Mouse (Mus musculus): ENCODE data around the gene Prpf39. TPM values are rescaled to one million over a fixed set of nuclear protein-coding genes. Genes with fewer than 3 reads are reported as not detected.

The Prpf39 gene
- polyA plus RNA-seq, 1 experiment from 2014 or later, result 71.8 TPM

DNA sequence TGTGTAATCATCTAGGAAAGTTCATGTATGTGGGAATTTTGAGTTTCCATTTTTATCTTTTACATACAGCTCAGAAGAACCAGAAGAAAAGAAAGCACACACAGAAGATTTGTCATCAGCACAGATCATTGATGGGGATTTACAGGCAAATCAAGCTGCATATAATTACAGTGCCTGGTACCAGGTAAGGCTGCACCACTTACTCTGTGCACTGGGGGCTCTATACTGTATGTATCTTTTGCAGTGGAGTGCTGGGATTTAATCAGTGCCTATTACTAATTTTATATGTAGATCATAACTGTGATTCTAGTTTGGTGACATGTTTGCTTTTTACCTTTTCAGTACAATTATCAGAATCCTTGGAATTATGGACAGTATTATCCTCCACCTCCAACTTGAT, 24.9 kb downstream of the Prpf39 start:
- Histone ChIP-seq H3K4me1 (ENCODE audit: control insufficient read depth, insufficient read depth, low read length) (no peaks in the 10 kb centered on the region), H3K27me3 (ENCODE audit: control insufficient read depth, insufficient read depth, low read length) (no peaks in the 10 kb centered on the region), H3K36me3 (ENCODE audit: control insufficient read depth, insufficient read depth, low read length) (peaks cover 57% of the 10 kb centered on the region), H3K9ac (replicated peaks; ENCODE audit: low read depth, low read length) (no peak overlapping the region), H3K9me3 (ENCODE audit: control insufficient read depth, low read depth, low read length) (no peaks in the 10 kb centered on the region), H3K4me2 (replicated peaks; ENCODE audit: low read depth, low read length) (no peak overlapping the region), H3K4me3 (ENCODE audit: low read depth, low read length) (no peak overlapping the region), H3K27ac (ENCODE audit: low read length) (no peak overlapping the region)
- no peak for ATAC-seq (ENCODE audit: insufficient number of reproducible peaks, insufficient read depth, low FRiP score, low read depth)

DNA sequence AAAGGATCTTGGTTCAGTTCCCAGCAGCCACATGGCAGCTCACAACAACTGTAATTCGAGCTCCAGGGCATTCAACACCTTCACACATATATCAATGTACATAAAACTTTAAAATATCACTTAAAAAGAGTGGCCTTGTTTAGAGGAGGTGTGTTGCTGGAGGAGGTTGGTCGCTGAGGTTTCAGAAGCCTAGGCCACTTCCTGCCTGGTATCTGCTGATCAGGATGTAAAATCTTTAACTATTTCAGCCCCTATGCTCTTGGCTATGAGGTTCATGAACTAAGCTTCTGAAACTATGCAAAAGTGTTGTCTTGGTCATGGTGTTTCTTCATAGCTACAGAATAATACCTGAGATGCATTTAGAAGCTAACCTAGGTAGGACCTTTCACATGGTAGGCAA, 29.1 kb downstream of the Prpf39 start:
- H3K4me2 ChIP-seq (replicated peaks; ENCODE audit: low read depth, low read length), result no peak overlapping the region
- ATAC-seq (ENCODE audit: insufficient number of reproducible peaks, insufficient read depth, low FRiP score, low read depth), result no peak
- 65% methylated on average over 2 of the region's 2 CpGs for WGBS
- no peak overlapping the region for H3K4me3 ChIP-seq (ENCODE audit: low read depth, low read length)
- H3K9me3 ChIP-seq (ENCODE audit: control insufficient read depth, low read depth, low read length), result no peaks in the 10 kb centered on the region
- no peaks in the 10 kb centered on the region for H3K27me3 ChIP-seq (ENCODE audit: control insufficient read depth, insufficient read depth, low read length)
- no peak overlapping the region for H3K9ac ChIP-seq (replicated peaks; ENCODE audit: low read depth, low read length)
- H3K27ac ChIP-seq (ENCODE audit: low read length), result no peak overlapping the region
- no peaks in the 10 kb centered on the region for H3K4me1 ChIP-seq (ENCODE audit: control insufficient read depth, insufficient read depth, low read length)
- H3K36me3 ChIP-seq (ENCODE audit: control insufficient read depth, insufficient read depth, low read length), result peaks cover 43% of the 10 kb centered on the region

DNA sequence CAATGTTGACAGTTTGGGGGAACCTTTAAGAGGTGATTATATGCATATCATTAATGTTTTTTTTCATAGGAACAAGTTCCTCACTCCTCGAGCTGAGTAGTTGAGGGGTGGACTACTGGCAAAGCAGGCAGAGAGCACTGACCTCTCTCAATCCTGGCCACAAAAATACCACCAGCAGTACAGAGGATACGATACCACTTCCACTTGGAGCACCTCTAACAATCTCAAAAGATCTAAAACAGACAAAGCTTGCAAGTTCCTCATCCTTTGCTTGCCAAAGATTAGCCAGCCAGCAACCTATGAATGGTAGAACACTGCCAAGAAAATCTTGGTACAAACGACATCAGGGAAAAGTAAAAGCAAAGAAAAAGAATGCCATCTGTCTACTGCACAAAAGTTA, 30.1 kb downstream of the Prpf39 start:
- no peak overlapping the region for H3K4me2 ChIP-seq (replicated peaks; ENCODE audit: low read depth, low read length)
- H3K27me3 ChIP-seq (ENCODE audit: control insufficient read depth, insufficient read depth, low read length), result no peaks in the 10 kb centered on the region
- no peaks in the 10 kb centered on the region for H3K4me1 ChIP-seq (ENCODE audit: control insufficient read depth, insufficient read depth, low read length)
- no peak overlapping the region for H3K27ac ChIP-seq (ENCODE audit: low read length)
- H3K9ac ChIP-seq (replicated peaks; ENCODE audit: low read depth, low read length), result no peak overlapping the region
- H3K9me3 ChIP-seq (ENCODE audit: control insufficient read depth, low read depth, low read length), result no peaks in the 10 kb centered on the region
- no peak for ATAC-seq (ENCODE audit: insufficient number of reproducible peaks, insufficient read depth, low FRiP score, low read depth)
- WGBS, result 63% methylated on average over 3 of the region's 3 CpGs
- no peak overlapping the region for H3K4me3 ChIP-seq (ENCODE audit: low read depth, low read length)
- H3K36me3 ChIP-seq (ENCODE audit: control insufficient read depth, insufficient read depth, low read length), result peaks cover 33% of the 10 kb centered on the region

DNA sequence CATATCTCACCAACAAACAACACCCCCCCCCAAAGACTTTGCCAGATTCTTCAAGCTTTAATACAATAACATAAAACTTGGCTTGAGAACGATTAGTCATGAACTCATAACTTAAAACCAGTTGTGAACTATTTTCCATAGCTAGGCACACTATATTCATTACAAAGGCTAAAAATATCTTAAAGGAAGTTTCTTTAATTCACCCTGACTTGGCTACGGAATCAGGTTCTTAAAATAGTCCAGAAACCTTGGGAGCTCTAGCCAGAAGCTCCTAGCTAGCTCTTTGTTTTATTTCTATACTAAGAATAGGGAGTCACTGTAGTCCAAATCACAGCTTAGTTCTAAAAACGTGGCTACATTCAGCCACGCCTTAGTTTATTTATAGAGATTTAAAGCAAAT, 32.3 kb downstream of the Prpf39 start:
- H3K4me3 ChIP-seq (ENCODE audit: low read depth, low read length), result no peak overlapping the region
- H3K36me3 ChIP-seq (ENCODE audit: control insufficient read depth, insufficient read depth, low read length), result peaks cover 20% of the 10 kb centered on the region
- H3K9ac ChIP-seq (replicated peaks; ENCODE audit: low read depth, low read length), result no peak overlapping the region
- 0 out of 2 replicates have a peak, but pooled peaks cover 5% of the 10 kb centered on the region for H3K4me1 ChIP-seq (ENCODE audit: control insufficient read depth, insufficient read depth, low read length)
- ATAC-seq (ENCODE audit: insufficient number of reproducible peaks, insufficient read depth, low FRiP score, low read depth), result no peak
- H3K27ac ChIP-seq (ENCODE audit: low read length), result no peak overlapping the region
- no peak overlapping the region for H3K4me2 ChIP-seq (replicated peaks; ENCODE audit: low read depth, low read length)
- 65% methylated on average over 4 of the region's 4 CpGs for WGBS
- no peaks in the 10 kb centered on the region for H3K27me3 ChIP-seq (ENCODE audit: control insufficient read depth, insufficient read depth, low read length)
- no peaks in the 10 kb centered on the region for H3K9me3 ChIP-seq (ENCODE audit: control insufficient read depth, low read depth, low read length)

DNA sequence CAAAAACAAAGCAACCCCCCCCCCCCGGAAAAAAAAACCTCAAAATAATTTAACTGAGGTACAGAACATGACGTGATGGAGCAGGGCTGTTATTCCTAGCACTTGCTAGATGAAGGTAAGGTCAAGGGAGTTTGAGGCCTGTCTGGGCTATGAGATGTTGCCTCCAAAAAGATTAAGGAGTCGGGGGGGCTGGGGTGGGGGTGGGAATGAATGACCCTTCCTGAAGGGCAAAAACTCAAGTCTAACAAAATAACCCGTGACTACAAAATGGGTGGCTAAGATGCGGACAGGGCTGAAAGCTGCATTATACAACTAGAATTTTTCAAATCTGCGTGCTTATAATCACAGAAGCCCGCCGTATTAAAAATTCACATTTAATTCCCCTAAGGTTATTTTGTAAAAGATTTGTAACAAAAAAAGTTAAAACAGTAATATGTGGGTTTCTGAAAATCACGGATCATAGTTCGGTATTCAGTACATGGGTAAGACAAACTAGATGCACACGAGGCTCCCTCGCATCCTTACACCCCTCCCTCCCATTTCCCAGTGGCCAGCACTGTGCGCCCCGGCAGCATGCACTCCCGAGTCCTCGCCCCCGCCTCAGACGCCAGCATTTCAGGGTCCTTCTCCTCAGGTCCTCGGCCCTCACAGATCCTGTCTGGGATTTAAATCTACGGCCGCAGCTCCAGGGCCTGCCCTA, 36.9 kb downstream of the Prpf39 start:
- H3K36me3 ChIP-seq (ENCODE audit: control insufficient read depth, insufficient read depth, low read length), result no peaks in the 10 kb centered on the region; the same call in none of the 2 replicates
- peak; percentile 54 for ATAC-seq (ENCODE audit: insufficient number of reproducible peaks, insufficient read depth, low FRiP score, low read depth)
- H3K27ac ChIP-seq (ENCODE audit: low read length), result peak overlapping the region; percentile 91
- peak overlapping the region; percentile 89 for H3K9ac ChIP-seq (replicated peaks; ENCODE audit: low read depth, low read length)
- peak overlapping the region; percentile 72 for H3K4me3 ChIP-seq (ENCODE audit: low read depth, low read length)
- 0 out of 2 replicates have a peak, but pooled peaks cover 13% of the 10 kb centered on the region for H3K4me1 ChIP-seq (ENCODE audit: control insufficient read depth, insufficient read depth, low read length)
- 2% methylated on average over 21 of the region's 21 CpGs for WGBS
- no peaks in the 10 kb centered on the region for H3K27me3 ChIP-seq (ENCODE audit: control insufficient read depth, insufficient read depth, low read length)
- peak overlapping the region; percentile 70 for H3K4me2 ChIP-seq (replicated peaks; ENCODE audit: low read depth, low read length)
- H3K9me3 ChIP-seq (ENCODE audit: control insufficient read depth, low read depth, low read length), result no peaks in the 10 kb centered on the region

DNA sequence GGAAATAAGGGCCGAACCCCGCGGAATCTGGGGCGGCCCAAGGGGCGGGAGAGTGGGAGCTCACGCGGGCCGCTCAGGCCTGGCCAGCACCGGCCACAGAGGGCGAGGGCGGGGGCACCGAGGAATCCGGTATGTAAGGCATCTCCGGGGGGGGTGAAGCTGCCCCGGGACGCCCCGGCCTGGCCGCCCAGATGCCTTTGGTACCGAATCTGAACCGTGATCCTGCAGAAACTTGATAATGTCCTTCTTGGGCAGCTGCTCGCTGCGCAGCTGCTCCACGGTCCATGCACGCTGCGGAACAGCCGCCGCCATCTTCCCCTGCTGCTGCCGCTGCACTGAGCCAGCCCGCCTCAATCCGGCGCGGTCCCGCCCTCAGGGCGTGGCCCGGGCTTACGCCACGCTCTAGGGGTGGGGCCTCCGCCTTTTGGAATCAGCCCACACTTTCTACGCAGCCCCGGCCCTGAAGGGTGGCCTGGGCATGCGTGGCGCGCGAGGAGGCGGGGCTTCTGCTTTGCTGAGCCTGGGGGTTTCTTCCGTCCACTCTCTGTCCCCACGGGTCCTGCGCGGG, 37.6 kb downstream of the Prpf39 start, which contains the start of gene Fkbp3:
Gene Fkbp3 (minus strand): TSS at position 397 of the 568 bp plus-strand sequence.
- WGBS, result under 1% methylated on average over 46 of the region's 49 CpGs
- Histone ChIP-seq H3K4me2 (replicated peaks; ENCODE audit: low read depth, low read length) (peak within 1 kb of the TSS; percentile 70), H3K27ac (ENCODE audit: low read length) (peak within 1 kb of the TSS; percentile 91), H3K4me1 (ENCODE audit: control insufficient read depth, insufficient read depth, low read length) (0 out of 2 replicates have a peak, but pooled peaks cover 13% of the 10 kb centered on the region), H3K36me3 (ENCODE audit: control insufficient read depth, insufficient read depth, low read length) (no peaks in the 10 kb centered on the region; the same call in none of the 2 replicates), H3K4me3 (ENCODE audit: low read depth, low read length) (peak within 1 kb of the TSS; percentile 72), H3K9me3 (ENCODE audit: control insufficient read depth, low read depth, low read length) (no peaks in the 10 kb centered on the region), H3K27me3 (ENCODE audit: control insufficient read depth, insufficient read depth, low read length) (no peaks in the 10 kb centered on the region), H3K9ac (replicated peaks; ENCODE audit: low read depth, low read length) (peak within 1 kb of the TSS; percentile 89)
- peak; percentile 99 for ATAC-seq (ENCODE audit: insufficient number of reproducible peaks, insufficient read depth, low FRiP score, low read depth)

DNA sequence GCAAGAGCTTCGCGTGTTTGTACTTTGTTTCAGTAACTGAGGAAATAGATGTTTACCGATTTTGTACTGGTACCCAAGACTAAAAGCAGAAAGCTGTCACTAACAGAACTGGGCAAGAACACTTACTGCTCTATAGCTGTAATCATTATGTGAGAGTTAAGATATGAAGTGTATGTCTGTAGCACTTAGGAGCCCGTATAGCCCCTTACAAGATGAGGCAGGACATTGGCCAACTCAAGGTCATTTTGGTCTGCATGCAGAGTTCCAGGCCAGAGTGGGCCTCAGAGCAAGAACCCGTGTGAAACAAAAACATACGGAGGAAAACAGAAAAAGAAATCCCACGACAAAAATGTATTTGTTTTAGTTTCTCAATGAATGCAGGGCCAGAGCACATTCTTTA, 38.5 kb downstream of the Prpf39 start:
- H3K27ac ChIP-seq (ENCODE audit: low read length), result peak overlapping the region; percentile 91; the same call in 1 of the 2 replicates
- H3K4me3 ChIP-seq (ENCODE audit: low read depth, low read length), result peak overlapping the region; percentile 72
- no peaks in the 10 kb centered on the region for H3K36me3 ChIP-seq (ENCODE audit: control insufficient read depth, insufficient read depth, low read length)
- WGBS, result 45% methylated on average over 7 of the region's 7 CpGs
- no peaks in the 10 kb centered on the region for H3K27me3 ChIP-seq (ENCODE audit: control insufficient read depth, insufficient read depth, low read length)
- H3K9me3 ChIP-seq (ENCODE audit: control insufficient read depth, low read depth, low read length), result no peaks in the 10 kb centered on the region
- H3K9ac ChIP-seq (replicated peaks; ENCODE audit: low read depth, low read length), result no peak overlapping the region
- ATAC-seq (ENCODE audit: insufficient number of reproducible peaks, insufficient read depth, low FRiP score, low read depth), result no peak
- H3K4me2 ChIP-seq (replicated peaks; ENCODE audit: low read depth, low read length), result peak overlapping the region; percentile 70
- H3K4me1 ChIP-seq (ENCODE audit: control insufficient read depth, insufficient read depth, low read length), result 0 out of 2 replicates have a peak, but pooled peaks cover 13% of the 10 kb centered on the region

DNA sequence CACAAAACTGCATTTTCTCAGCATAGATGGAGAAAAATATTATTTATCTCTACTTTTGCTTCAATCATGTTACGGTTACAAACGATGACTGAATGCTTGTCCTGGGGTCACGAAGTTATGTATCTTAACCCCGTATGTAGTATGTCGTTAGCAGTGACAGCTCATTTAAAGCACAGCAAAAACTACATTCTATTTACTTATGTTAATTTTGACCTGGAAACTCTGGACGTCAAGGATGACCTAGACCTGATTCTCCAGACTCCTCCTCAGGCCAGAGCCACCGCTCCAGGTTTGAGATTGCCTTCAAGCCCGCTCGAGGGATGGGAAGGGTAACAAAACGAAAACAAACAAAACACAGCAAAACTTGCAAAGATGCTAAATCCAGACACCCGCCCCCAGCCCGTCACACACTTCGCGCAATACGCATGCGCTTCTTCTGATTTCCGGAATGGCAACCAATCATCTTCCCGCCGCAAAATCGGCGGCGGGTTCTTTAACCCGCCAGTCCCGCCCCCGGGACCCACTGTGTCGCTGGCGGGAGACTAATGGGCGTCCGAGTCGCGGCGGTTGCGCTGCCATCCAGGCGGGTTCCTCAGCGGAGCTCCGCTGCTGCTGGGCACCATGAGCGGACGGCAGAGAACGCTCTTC, 39.1 kb downstream of the Prpf39 start, which contains the start of gene Fancm:
Gene Fancm (plus strand): TSS at position 519 of the 648 bp plus-strand sequence.
- Histone ChIP-seq H3K9ac (replicated peaks; ENCODE audit: low read depth, low read length) (peak within 1 kb of the TSS; percentile 54), H3K4me3 (ENCODE audit: low read depth, low read length) (peak within 1 kb of the TSS; percentile 72), H3K27ac (ENCODE audit: low read length) (peak within 1 kb of the TSS; percentile 91), H3K36me3 (ENCODE audit: control insufficient read depth, insufficient read depth, low read length) (no peaks in the 10 kb centered on the region), H3K27me3 (ENCODE audit: control insufficient read depth, insufficient read depth, low read length) (no peaks in the 10 kb centered on the region), H3K4me1 (ENCODE audit: control insufficient read depth, insufficient read depth, low read length) (0 out of 2 replicates have a peak, but pooled peaks cover 13% of the 10 kb centered on the region), H3K9me3 (ENCODE audit: control insufficient read depth, low read depth, low read length) (no peaks in the 10 kb centered on the region), H3K4me2 (replicated peaks; ENCODE audit: low read depth, low read length) (peak within 1 kb of the TSS; percentile 70)
- 2% methylated on average over 39 of the region's 39 CpGs for WGBS
- ATAC-seq (ENCODE audit: insufficient number of reproducible peaks, insufficient read depth, low FRiP score, low read depth), result peak; percentile 48; the same call in 1 of the 2 replicates

All from stomach, embryonic 14.5 days (tissue).